Mouse (Mus musculus): ENCODE measurements around the gene Serpinb5.
"Not testable (repeated sequence)": the region's sequence is repeated elsewhere in the genome, so short reads cannot be mapped to it uniquely, and the experiment has no call there.

Gene Serpinb5

GRCm38 (mm10) chr1:106860847-106861246 lies at the start of gene Serpinb5:
Gene Serpinb5, plus strand, starts transcription at chr1:106861173.
- DNase-seq (ENCODE audit: low spot score in 2 of 2) = no peak

GRCm38 (mm10) chr1:106814864-106815263 lies 46.1 kb upstream of the Serpinb5 start:
- DNase-seq (ENCODE audit: low spot score in 2 of 2) = no peak

- no peak for DNase-seq (ENCODE audit: low spot score in 2 of 2)
Observed at GRCm38 (mm10) chr1:106815265-106815664, 45.7 kb upstream of the Serpinb5 start.

GRCm38 (mm10) chr1:106816766-106817165 lies 44.2 kb upstream of the Serpinb5 start:
- no peak for DNase-seq (ENCODE audit: low spot score in 2 of 2)

- no peak for DNase-seq (ENCODE audit: low spot score in 2 of 2)
Observed at GRCm38 (mm10) chr1:106818323-106818722, 42.6 kb upstream of the Serpinb5 start.

GRCm38 (mm10) chr1:106822297-106822696 lies 38.7 kb upstream of the Serpinb5 start:
- no peak for DNase-seq (ENCODE audit: low spot score in 2 of 2)

- DNase-seq (ENCODE audit: low spot score in 2 of 2) = no peak
Observed at GRCm38 (mm10) chr1:106828784-106829183, 32.2 kb upstream of the Serpinb5 start.

GRCm38 (mm10) chr1:106865543-106865942 lies 4.6 kb downstream of the Serpinb5 start:
- no peak for DNase-seq (ENCODE audit: low spot score in 2 of 2)

GRCm38 (mm10) chr1:106866029-106866428 lies 5.1 kb downstream of the Serpinb5 start:
- DNase-seq (ENCODE audit: low spot score in 2 of 2) = no peak

- no peak for DNase-seq (ENCODE audit: low spot score in 2 of 2)
Observed at GRCm38 (mm10) chr1:106866768-106867167, 5.8 kb downstream of the Serpinb5 start.

- no peak for DNase-seq (ENCODE audit: low spot score in 2 of 2)
Observed at GRCm38 (mm10) chr1:106869986-106870385, 9.0 kb downstream of the Serpinb5 start.

- no peak for DNase-seq (ENCODE audit: low spot score in 2 of 2)
Observed at GRCm38 (mm10) chr1:106875193-106875886, 14.4 kb downstream of the Serpinb5 start.

GRCm38 (mm10) chr1:106876147-106876546 lies 15.2 kb downstream of the Serpinb5 start:
- no peak for DNase-seq (ENCODE audit: low spot score in 2 of 2)

GRCm38 (mm10) chr1:106882723-106883122 lies 21.8 kb downstream of the Serpinb5 start:
- no peak for DNase-seq (ENCODE audit: low spot score in 2 of 2)

- no peak for DNase-seq (ENCODE audit: low spot score in 2 of 2)
Observed at GRCm38 (mm10) chr1:106883369-106883768, 22.4 kb downstream of the Serpinb5 start.

- DNase-seq (ENCODE audit: low spot score in 2 of 2) = no peak
Observed at GRCm38 (mm10) chr1:106883812-106884211, 22.8 kb downstream of the Serpinb5 start.

GRCm38 (mm10) chr1:106895142-106895541 lies 34.2 kb downstream of the Serpinb5 start:
- not testable (repeated sequence) for DNase-seq (ENCODE audit: low spot score in 2 of 2)

GRCm38 (mm10) chr1:106901406-106901805 lies 40.4 kb downstream of the Serpinb5 start:
- DNase-seq (ENCODE audit: low spot score in 2 of 2) = no peak

GRCm38 (mm10) chr1:106931954-106932353 lies 71.0 kb downstream of the Serpinb5 start:
- DNase-seq (ENCODE audit: low spot score in 2 of 2) = no peak
